Mouse (Mus musculus): Measurements from ENCODE around the gene Lin7a.

The Lin7a gene

DNA sequence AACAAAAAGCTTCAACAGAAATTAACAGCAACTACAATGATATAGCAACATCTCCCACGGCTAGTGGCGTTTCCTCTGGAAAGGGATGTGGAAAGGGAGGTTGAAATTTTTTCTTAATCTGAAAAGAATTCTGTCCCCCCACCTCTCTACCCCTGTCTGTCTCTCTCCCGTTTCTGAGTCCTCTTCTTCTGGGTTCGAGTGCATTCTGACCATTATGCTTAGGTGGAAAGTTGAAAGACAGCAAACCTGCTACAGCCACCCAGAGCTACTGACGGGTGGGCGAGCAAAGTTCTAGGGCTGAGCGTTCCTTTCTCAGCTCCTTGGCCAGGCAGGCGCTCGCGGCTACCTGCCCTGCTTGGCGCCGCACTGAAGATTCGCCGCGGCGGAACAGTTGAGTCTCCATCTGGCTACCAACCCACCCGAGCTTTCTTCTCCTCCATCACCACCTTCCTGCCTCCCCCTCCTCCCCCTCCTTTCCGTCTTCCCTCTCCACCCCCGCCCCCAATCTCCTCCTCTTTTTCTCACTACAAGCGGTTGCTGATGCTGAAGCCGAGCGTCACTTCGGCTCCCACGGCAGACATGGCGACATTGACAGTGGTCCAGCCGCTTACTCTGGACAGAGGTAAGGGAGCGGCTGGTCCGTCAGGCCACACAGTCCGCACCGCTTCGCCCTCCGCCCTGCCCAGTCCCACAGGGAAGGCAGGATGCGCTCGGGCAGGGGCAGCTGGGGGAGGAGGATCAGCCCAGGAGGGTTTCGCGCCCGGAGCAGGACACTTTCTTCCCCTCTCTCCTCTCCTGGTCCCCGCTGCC, at the start of gene Lin7a:
Lin7a (plus strand) TSS at position 366 of the 810 bp plus-strand sequence.
- no peak for DNase-seq (ENCODE audit: low spot score in 2 of 2)

GRCm38 (mm10) chr10:107221726-107222125, 49.8 kb upstream of the Lin7a start:
- no peak for DNase-seq (ENCODE audit: low spot score in 2 of 2)

GRCm38 (mm10) chr10:107222406-107223185, 48.9 kb upstream of the Lin7a start:
- no peak for DNase-seq (ENCODE audit: low spot score in 2 of 2)

- no peak for DNase-seq (ENCODE audit: low spot score in 2 of 2)
Observed at GRCm38 (mm10) chr10:107223186-107223440, 48.4 kb upstream of the Lin7a start.

GRCm38 (mm10) chr10:107223821-107224220, 47.7 kb upstream of the Lin7a start:
- no peak for DNase-seq (ENCODE audit: low spot score in 2 of 2)

- no peak for DNase-seq (ENCODE audit: low spot score in 2 of 2)
Observed at GRCm38 (mm10) chr10:107224596-107225330, 46.7 kb upstream of the Lin7a start.

DNA sequence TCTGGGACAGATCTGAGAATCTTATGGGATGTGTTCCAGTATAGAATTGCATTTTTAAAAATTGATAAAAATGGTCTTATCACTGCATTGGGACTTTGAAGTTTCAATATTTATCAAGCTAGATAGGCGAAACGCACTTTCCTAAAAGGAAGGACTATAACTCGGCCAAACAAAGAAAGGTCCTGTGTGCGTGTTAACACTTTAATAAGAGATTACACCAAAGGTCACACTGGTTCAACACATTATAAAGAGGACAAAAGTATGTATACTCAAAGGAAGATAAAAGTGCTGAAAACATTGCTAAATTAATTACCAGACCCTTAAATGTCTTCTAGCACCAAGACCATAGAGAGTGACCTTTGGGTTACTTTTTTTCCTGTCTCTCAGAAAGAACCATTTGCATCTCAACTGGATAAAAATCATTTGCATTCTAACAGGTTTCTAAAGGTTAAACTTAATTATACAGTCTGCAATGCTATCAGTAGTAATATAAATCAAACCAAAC, 46.1 kb upstream of the Lin7a start:
- no peak for DNase-seq (ENCODE audit: low spot score in 2 of 2)

- DNase-seq (ENCODE audit: low spot score in 2 of 2), result no peak
Observed at GRCm38 (mm10) chr10:107225871-107226270, 45.6 kb upstream of the Lin7a start.

DNA sequence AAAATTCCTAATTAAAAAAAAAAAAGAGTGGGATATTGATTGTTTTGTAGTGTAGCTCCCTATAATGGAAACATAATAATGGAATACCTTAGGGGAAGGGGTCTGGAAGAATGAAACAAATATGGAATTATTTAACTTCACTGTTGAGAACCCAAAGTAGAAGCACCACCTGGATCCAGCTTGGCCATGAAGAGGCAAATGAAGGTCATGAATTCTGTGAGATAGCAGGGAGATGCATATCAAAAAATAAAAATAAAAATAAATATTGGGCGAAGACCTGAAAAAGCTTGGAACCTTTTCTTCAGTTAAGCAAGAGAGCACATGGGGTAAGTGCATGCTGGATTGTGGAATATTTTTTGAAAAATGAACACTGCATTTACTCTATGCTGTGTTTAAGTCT, 43.6 kb upstream of the Lin7a start:
- DNase-seq (ENCODE audit: low spot score in 2 of 2), result no peak

DNA sequence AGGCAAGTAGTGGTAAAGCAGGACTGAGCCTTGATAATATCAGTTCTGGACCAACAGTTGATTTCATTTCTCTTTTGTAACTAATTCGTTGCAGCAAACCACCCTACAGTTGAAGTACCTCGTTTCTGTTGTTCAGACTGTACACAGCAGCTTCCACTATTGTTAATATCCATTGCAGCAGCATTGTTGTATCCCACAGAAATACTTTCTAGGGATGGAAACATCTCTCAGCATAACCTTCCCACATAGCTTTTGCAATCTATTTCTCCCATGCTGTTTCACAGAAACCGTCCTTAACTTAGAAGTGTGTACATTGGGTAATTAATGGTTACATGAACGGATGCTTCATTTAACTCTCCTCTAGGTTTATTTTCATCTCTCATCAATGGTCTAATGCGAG, 42.7 kb upstream of the Lin7a start:
- no peak for DNase-seq (ENCODE audit: low spot score in 2 of 2)

DNA sequence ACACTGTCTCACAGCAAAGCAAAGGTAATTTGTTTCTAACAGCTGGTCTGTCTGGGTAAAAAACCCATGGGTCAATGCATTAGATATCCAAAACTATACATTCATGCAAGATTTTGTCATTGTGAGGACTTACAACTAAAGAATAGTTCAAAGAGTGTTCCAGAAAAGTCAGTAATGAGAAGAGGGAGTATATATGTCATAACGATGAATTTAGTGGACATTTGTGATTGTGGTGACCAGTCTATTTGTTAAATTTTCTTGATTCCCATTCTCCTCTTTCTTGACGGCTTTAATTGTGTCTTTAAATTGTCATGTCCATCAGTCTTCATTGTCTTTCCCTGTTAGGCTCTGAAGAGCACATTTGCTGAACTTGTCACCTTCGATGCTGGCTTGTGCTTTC, 42.1 kb upstream of the Lin7a start:
- no peak for DNase-seq (ENCODE audit: low spot score in 2 of 2)

DNA sequence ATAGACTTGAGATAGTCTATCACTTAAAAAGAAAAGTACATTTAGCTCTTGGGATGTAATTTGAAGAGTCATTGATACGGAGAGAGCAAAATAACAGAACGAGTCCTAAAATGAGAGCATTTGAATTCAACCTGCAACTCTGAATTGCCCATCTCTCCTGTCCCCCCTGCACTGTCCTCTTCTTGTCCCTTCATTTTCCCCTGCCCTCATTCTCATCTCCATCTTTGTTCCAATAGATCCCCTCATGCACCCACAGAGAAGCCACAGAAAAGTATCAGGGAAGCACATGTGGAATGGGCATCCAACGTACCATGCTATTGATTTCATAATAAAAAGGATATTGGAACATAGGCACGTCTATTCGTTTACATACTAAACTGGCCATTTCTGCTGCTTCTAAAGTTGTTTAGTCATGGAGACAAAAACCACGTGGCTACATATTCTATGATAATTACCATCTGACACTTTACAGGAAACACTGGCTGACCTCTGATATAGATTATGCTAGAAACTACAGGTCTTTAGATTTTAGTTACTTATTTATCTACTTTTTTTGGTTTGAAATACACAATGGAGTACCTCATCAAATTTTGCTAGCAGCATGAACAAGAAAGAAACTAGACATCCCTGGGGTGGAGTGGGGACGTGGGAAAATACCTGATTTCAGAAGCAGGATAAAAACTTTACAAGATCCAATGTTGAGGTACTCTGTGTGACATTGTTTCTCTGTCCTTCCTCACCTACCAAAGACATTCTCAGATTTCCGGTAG, 41.2 kb upstream of the Lin7a start:
- DNase-seq (ENCODE audit: low spot score in 2 of 2), result no peak

DNA sequence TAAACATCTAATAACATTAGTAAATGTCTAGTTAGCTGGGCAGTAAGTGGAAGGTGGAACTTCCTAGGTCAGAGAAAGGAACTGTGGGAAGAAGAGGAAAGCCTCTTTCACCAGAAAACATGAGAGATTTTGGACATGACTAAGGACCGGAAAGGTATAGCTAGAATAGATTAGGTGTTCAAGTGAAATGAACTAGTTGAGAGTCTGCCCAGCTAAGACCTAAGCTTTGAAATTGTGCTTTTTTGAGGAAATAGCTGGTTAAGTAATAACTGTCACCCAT, 40.7 kb upstream of the Lin7a start:
- no peak for DNase-seq (ENCODE audit: low spot score in 2 of 2)

DNA sequence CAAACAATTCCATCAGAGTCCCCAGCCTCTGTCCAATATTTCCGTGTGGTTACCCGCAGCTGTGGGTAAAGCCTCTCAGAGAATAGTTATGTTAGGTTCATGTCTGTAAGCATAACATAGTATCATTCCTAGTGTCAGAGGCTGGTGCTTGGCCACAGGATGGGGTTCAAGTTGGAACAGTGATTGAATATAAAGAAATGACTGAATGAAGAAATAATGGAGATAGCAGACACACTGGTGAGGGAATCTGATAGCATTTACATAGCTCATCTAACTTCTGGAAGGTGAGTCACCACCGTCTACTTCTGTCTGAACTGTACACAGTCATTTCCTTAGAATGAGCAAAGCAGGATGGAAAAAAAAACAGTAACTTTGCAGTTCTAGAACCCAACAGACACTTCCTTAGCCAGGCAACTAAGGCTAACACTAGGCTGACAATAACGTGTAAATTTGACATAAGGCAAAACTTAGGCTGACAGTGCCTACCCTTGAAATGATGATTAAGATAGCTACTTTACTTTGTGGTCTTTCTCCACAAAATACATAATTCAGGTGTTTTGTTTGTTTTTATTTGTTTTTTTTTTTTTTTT, 40.0 kb upstream of the Lin7a start:
- no peak for DNase-seq (ENCODE audit: low spot score in 2 of 2)

DNA sequence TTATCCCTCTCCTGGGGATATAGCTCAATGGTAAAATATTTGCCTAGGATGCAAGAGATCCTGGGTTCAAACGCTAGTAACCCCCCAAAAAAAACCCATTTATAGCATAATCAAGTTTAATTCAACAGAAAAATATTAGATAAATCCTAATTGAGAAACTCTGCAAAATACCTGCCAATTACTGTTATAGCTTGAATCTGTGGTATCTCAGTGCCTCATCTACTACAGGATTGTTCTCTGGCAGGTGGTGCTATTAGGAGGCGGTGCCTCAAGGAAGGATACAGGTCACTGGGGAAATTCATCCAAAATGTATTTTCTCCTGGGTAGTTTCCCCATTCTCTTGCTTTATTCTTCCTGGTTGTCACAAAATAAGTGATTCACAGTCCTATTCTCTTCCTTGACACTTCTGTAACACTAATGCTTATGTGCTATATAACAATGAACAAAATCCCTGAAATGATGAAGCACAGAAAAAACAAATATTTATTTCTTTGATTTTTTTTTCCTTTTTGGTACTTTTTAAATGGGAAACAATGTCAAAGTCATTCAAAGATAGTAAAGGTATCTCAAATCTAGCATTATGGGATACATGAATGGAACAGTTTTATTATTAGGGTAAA, 38.9 kb upstream of the Lin7a start:
- no peak for DNase-seq (ENCODE audit: low spot score in 2 of 2)

GRCm38 (mm10) chr10:107233221-107233620, 38.3 kb upstream of the Lin7a start:
- no peak for DNase-seq (ENCODE audit: low spot score in 2 of 2)

GRCm38 (mm10) chr10:107233825-107234224, 37.7 kb upstream of the Lin7a start:
- no peak for DNase-seq (ENCODE audit: low spot score in 2 of 2)

DNA sequence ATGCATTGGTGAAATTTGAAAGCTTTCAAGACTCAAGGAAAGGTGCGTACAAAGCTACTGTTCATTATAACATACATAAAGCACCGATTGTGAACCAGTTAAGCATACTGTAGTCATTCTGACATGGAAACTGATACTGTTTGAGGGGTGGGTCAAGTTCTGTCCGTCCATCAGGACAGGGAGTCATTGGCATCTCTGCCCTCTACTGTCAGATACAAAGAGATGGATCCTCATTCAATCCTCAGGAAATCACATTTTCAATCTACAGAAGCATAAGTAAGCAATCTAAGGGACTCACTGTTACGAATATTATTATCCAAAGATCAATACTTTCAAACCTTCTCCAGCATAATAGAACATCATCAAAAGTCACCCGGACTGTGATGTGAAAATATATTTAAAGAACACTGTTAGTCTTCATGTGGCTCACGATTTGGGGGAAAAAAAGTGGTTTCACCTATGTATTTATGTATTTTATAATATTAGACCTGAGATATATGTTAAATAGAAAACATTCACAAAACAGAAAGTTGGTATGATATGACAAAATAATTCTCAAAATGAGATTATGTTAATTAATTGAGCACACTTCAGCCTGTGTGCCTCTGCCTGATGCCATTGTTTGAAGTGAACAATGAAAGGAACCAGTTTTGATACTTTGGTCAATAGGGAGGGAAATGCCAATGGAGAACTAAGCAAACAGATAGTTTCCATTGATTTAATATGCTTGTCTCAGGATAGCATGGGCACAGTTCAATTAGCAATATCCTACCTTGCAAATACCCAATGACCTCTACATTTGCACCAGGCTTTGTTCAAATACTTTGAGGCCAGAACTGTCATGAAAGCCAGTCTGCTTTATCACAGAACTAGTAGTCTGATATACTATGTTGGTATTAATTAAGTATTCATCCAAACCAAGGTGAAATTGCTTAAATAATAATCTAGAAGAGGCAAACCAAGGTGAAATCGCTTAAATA, 36.8 kb upstream of the Lin7a start:
- no peak for DNase-seq (ENCODE audit: low spot score in 2 of 2)

DNA sequence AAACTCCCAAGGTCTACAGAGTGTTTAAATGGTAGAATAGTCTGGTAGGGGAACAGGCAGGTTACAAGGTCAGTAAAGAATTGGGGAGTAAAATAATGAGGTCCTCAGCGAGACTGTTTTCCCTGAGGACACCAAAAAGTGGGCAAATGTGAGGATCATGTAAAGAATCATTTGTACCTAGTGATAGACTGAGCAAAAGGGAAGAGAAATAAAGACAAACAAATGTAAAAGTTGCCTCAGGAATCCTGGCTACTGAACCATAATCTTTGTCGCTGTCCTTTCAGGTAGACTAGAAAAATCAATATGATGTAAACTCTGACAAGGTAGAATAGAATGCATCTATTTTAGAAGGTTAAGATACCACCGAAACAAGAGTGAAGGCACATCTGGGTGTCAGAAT, 36.0 kb upstream of the Lin7a start:
- DNase-seq (ENCODE audit: low spot score in 2 of 2), result no peak

DNA sequence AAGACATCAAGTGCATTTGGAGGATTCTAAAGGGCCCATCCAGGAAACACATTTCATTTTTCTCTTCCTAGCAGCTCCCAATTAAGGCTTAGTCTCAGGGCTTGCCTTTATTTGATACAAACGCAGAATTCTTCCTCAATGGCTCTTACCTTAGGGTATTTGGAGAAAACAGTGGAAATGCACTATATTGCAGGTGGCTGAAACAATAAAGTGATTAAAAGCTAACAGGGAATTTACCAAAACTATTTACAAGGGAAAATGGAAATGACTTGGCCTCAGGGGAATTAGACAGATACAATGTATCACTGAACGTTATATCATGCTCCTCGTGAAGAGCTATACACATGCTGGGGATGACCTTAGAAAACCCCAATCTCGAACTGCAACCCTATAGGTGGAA, 35.3 kb upstream of the Lin7a start:
- no peak for DNase-seq (ENCODE audit: low spot score in 2 of 2)
